Mouse (Mus musculus) cerebellum, adult 9-10 months (tissue): ENCODE data around the gene Snai1.

ENCODE experiments used
- DNase-seq: peaks from one replicate; pipeline ENCODE4 v3.0.0; 2022

Snai1 gene

GRCm38 (mm10) chr2:167528278-167528677, 9.7 kb upstream of the Snai1 start:
- no peak for DNase-seq

GRCm38 (mm10) chr2:167529935-167530513, 8.0 kb upstream of the Snai1 start:
- no peak for DNase-seq

GRCm38 (mm10) chr2:167530536-167530935, 7.5 kb upstream of the Snai1 start:
- no peak for DNase-seq

- DNase-seq = no peak
These were observed 5.9 kb upstream of the Snai1 start for GRCm38 (mm10) chr2:167532131-167532530.

GRCm38 (mm10) chr2:167533880-167534279, 4.1 kb upstream of the Snai1 start:
- DNase-seq = no peak

GRCm38 (mm10) chr2:167536320-167536945, 1.6 kb upstream of the Snai1 start:
- DNase-seq = no peak

- DNase-seq = no peak
These were observed 794 bp downstream of the Snai1 start for GRCm38 (mm10) chr2:167538671-167539306.

GRCm38 (mm10) chr2:167539536-167540476, 1.8 kb downstream of the Snai1 start:
- DNase-seq = no peak

GRCm38 (mm10) chr2:167540477-167541110, 2.6 kb downstream of the Snai1 start:
- DNase-seq = no peak

- DNase-seq = no peak
These were observed 3.3 kb downstream of the Snai1 start for GRCm38 (mm10) chr2:167541324-167541723.

GRCm38 (mm10) chr2:167541761-167542160, 3.8 kb downstream of the Snai1 start:
- no peak for DNase-seq

GRCm38 (mm10) chr2:167542361-167542760, 4.4 kb downstream of the Snai1 start:
- no peak for DNase-seq

GRCm38 (mm10) chr2:167543121-167544003, 5.4 kb downstream of the Snai1 start:
- no peak for DNase-seq

- DNase-seq = no peak
These were observed 6.0 kb downstream of the Snai1 start for GRCm38 (mm10) chr2:167544004-167544356.

- DNase-seq = no peak
These were observed 6.5 kb downstream of the Snai1 start for GRCm38 (mm10) chr2:167544456-167544855.

- DNase-seq = no peak
These were observed 8.6 kb downstream of the Snai1 start for GRCm38 (mm10) chr2:167546447-167547195.

- no peak for DNase-seq
These were observed 9.4 kb downstream of the Snai1 start for GRCm38 (mm10) chr2:167547444-167547843.

- DNase-seq = no peak
These were observed 11.0 kb downstream of the Snai1 start for GRCm38 (mm10) chr2:167548961-167549360.

- DNase-seq = no peak
These were observed 12.4 kb downstream of the Snai1 start for GRCm38 (mm10) chr2:167550341-167550854.

- no peak for DNase-seq
These were observed 13.4 kb downstream of the Snai1 start for GRCm38 (mm10) chr2:167551342-167551920.
